Mouse (Mus musculus) neural tube, embryonic 11.5 days (tissue): ENCODE results near the gene Lyz2. TPM values are rescaled to one million over a fixed set of nuclear protein-coding genes. Genes with fewer than 3 reads are reported as not detected.
"Not testable (repeated sequence)": the region's sequence is repeated elsewhere in the genome, so short reads cannot be mapped to it uniquely, and the experiment has no call there.

ENCODE experiments used
- ATAC-seq: fragments of 200-750 bp; cut with Nextera tagmentation; 2 replicates; pipeline ENCODE4 v1.8.0; 2017; ENCODE audit warnings: moderate number of reproducible peaks, mild to moderate bottlenecking, moderate TSS enrichment, moderate library complexity; ENCODE audit not compliant: insufficient read depth, low FRiP score, low TSS enrichment
- DNase-seq: peaks from one replicate; pipeline ENCODE4 v3.0.0-alpha.2; 2015; ENCODE audit warnings: low spot score
- H3K27ac ChIP-seq: fragments of 300-500 bp; sonication (generic); 2 replicates; pipeline ENCODE4 v1.5.1; 2014; ENCODE audit warnings: low read depth, mild to moderate bottlenecking, low read length
- H3K27me3 ChIP-seq: fragments of 300-500 bp; sonication (generic); 2 replicates; pipeline ENCODE4 v1.6.1; 2014; ENCODE audit warnings: mild to moderate bottlenecking, low read length, mixed read lengths; ENCODE audit not compliant: control insufficient read depth, insufficient read depth
- H3K36me3 ChIP-seq: fragments of 300-500 bp; sonication (generic); 2 replicates; pipeline ENCODE4 v1.6.1; 2014; ENCODE audit warnings: mild to moderate bottlenecking, low read length, moderate library complexity, mixed read lengths; ENCODE audit not compliant: control insufficient read depth, insufficient read depth
- H3K4me1 ChIP-seq: fragments of 300-500 bp; sonication (generic); 2 replicates; pipeline ENCODE4 v1.6.1; 2014; ENCODE audit warnings: low read length, mixed read lengths; ENCODE audit not compliant: control insufficient read depth, insufficient read depth
- H3K4me2 ChIP-seq: fragments of 300-500 bp; sonication (generic); 2 replicates; pipeline ENCODE4 v1.6.1; 2014; ENCODE audit warnings: low read depth, mild to moderate bottlenecking, moderate library complexity
- H3K4me3 ChIP-seq: fragments of 300-500 bp; sonication (generic); 2 replicates; pipeline ENCODE4 v1.5.1; 2014; ENCODE audit warnings: low read depth, low read length
- H3K9ac ChIP-seq: fragments of 300-500 bp; sonication (generic); 2 replicates; pipeline ENCODE4 v1.6.1; 2014; ENCODE audit warnings: mild to moderate bottlenecking, low read length
- H3K9me3 ChIP-seq: fragments of 300-500 bp; sonication (generic); 2 replicates; pipeline ENCODE4 v1.6.1; 2016; ENCODE audit warnings: low read length; ENCODE audit not compliant: control insufficient read depth
- WGBS: fragments of 180-500 bp; shearing (Covaris S2); extraction: QIAGEN DNeasy Blood & Tissue Kit; methylation state at CpG from one replicate; pipeline ENCODE4 v1.1.7; 2014; 5-methylcytosine and 5-hydroxymethylcytosine counted together
- polyA plus RNA-seq: library from polyadenylated mRNA; unstranded; fragments of >200 nt; fragmentation: Nextera tagmentation; extraction: Ambion mirVana; gene quantifications from 2 replicates; pipeline ENCODE4 v1.2.1, GENCODE M21; 2014

The Lyz2 gene
- polyA plus RNA-seq, 1 experiment from 2014 or later: 12.1 TPM

- no peaks in the 10 kb centered on the region for H3K9me3 ChIP-seq
- H3K4me3 ChIP-seq: no peak overlapping the region
- no peak overlapping the region for H3K27ac ChIP-seq
- ATAC-seq (no peak), DNase-seq (no peak)
- no peaks in the 10 kb centered on the region for H3K4me1 ChIP-seq
- WGBS: 93% methylated on average over 1 of the region's 1 CpGs
- H3K9ac ChIP-seq: no peak overlapping the region
- no peaks in the 10 kb centered on the region for H3K36me3 ChIP-seq
- H3K4me2 ChIP-seq: no peak overlapping the region
- H3K27me3 ChIP-seq: no peaks in the 10 kb centered on the region
Measured at GRCm38 (mm10) chr10:117301688-117302087, 19.6 kb upstream of the Lyz2 start.

DNA sequence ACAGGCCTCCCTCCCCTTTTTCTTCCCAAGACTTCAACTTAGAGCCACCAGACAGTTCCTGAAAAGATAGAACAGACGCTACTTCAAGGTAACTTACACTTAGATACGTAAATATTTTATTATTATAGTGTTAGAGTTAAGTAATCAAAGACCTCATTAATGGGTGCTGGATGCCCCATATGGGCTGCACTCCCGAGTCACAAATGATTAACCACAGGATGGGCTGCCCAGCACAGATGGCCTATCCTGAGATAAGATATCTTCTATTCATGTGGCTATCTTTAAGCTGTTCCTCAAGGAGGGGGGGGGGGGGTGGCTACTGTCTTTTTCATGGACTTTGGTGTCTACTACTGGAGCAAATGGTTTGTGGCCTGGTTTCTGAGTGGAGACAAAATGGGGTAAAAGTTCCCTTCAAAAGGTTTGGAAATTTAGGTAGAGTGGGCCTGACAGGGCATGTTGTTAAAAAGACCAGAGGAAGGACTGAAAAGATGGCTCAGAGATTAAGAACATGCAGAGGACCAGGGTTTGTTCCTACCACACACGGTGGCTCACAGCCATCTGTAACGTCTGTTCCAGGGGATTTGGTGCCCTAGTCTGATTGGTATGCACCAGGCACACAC, 17.9 kb upstream of the Lyz2 start:
- H3K36me3 ChIP-seq: no peaks in the 10 kb centered on the region
- 82% methylated on average over 5 of the region's 5 CpGs for WGBS
- no peaks in the 10 kb centered on the region for H3K27me3 ChIP-seq
- no peak for ATAC-seq
- no peak overlapping the region for H3K4me2 ChIP-seq
- H3K27ac ChIP-seq: no peak overlapping the region
- no peak overlapping the region for H3K4me3 ChIP-seq
- DNase-seq: no peak
- H3K9ac ChIP-seq: no peak overlapping the region
- no peaks in the 10 kb centered on the region for H3K9me3 ChIP-seq
- no peaks in the 10 kb centered on the region for H3K4me1 ChIP-seq

DNA sequence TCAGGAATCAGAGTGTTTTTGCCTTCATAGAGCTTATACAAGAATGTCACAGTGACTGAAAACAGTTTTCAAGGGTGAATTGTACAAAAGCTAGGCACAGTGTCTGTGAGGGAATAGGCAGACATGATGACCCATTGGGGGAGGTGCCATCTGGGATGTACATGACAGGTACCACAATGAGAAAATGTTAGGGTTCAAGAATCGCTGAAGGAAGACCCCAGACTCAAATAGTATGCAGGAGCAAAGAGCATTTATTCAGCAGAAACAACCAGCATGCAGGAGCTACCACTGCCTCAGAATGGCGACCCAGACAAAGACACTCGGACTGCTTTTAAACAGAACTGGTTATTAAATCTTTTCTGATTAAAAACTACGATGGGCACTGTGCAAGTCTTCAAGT, 17.0 kb upstream of the Lyz2 start:
- Histone ChIP-seq H3K4me3 (no peak overlapping the region), H3K9me3 (no peaks in the 10 kb centered on the region), H3K9ac (no peak overlapping the region), H3K4me1 (no peaks in the 10 kb centered on the region), H3K4me2 (no peak overlapping the region), H3K27me3 (no peaks in the 10 kb centered on the region), H3K36me3 (no peaks in the 10 kb centered on the region), H3K27ac (no peak overlapping the region)
- ATAC-seq (no peak), DNase-seq (no peak)
- WGBS: 86% methylated on average over 4 of the region's 4 CpGs

- no peaks in the 10 kb centered on the region for H3K4me1 ChIP-seq
- no peak overlapping the region for H3K4me3 ChIP-seq
- DNase-seq: no peak
- H3K9me3 ChIP-seq: no peaks in the 10 kb centered on the region
- H3K4me2 ChIP-seq: no peak overlapping the region
- no peak overlapping the region for H3K27ac ChIP-seq
- H3K9ac ChIP-seq: no peak overlapping the region
- 90% methylated on average over 6 of the region's 6 CpGs for WGBS
- no peaks in the 10 kb centered on the region for H3K27me3 ChIP-seq
- no peak for ATAC-seq
- no peaks in the 10 kb centered on the region for H3K36me3 ChIP-seq
Measured at GRCm38 (mm10) chr10:117298336-117298735, 16.2 kb upstream of the Lyz2 start.

- Histone ChIP-seq H3K36me3 (no peaks in the 10 kb centered on the region), H3K4me2 (no peak within 1 kb of the TSS), H3K27me3 (no peaks in the 10 kb centered on the region), H3K4me1 (no peaks in the 10 kb centered on the region), H3K27ac (no peak within 1 kb of the TSS), H3K4me3 (no peak within 1 kb of the TSS), H3K9ac (no peak within 1 kb of the TSS), H3K9me3 (no peaks in the 10 kb centered on the region)
- no peak for DNase-seq
- 83% methylated on average over 5 of the region's 5 CpGs for WGBS
- no peak for ATAC-seq
Measured at GRCm38 (mm10) chr10:117292671-117293070, 10.6 kb upstream of the Lyz2 start, which contains the start of gene Lyz1. Lyz1 (minus strand) TSS chr10:117292868.

DNA sequence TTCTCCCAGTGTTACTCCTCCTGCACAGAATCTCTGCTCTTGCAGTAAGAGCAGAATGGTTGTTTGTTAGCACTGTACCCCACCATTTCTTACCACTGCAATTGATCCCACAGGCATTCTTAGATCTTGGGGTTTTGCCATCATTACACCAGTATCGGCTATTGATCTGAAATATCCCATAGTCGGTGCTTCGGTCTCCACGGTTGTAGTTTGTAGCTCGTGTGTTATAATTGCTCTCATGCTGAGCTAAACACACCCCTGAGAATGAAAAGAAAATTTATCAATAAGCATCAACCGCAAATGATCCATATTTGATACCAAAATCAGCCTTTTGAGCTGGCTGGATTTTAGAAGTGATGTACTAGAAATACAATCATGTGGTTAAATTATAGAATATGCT, 8.8 kb upstream of the Lyz2 start:
- H3K27ac ChIP-seq, ATAC-seq, H3K27me3 ChIP-seq, H3K36me3 ChIP-seq, DNase-seq, H3K4me1 ChIP-seq, H3K4me3 ChIP-seq, H3K4me2 ChIP-seq, H3K9ac ChIP-seq, H3K9me3 ChIP-seq: not testable (repeated sequence)
- WGBS: 91% methylated on average over 6 of the region's 6 CpGs

- ATAC-seq: no peak
- Histone ChIP-seq H3K27ac (no peak overlapping the region), H3K9ac (no peak overlapping the region), H3K4me1 (no peaks in the 10 kb centered on the region), H3K27me3 (no peaks in the 10 kb centered on the region), H3K4me2 (no peak overlapping the region), H3K9me3 (no peaks in the 10 kb centered on the region), H3K4me3 (no peak overlapping the region), H3K36me3 (no peaks in the 10 kb centered on the region)
- 44% methylated on average over 6 of the region's 6 CpGs for WGBS
- no peak for DNase-seq
Measured at GRCm38 (mm10) chr10:117290046-117290870, 8.1 kb upstream of the Lyz2 start.

GRCm38 (mm10) chr10:117289034-117289505, 6.9 kb upstream of the Lyz2 start:
- H3K9me3 ChIP-seq, ATAC-seq, H3K36me3 ChIP-seq, H3K4me2 ChIP-seq, H3K4me3 ChIP-seq, H3K4me1 ChIP-seq, DNase-seq, H3K27ac ChIP-seq, H3K27me3 ChIP-seq, H3K9ac ChIP-seq: not testable (repeated sequence)
- 78% methylated on average over 5 of the region's 5 CpGs for WGBS
